17 mouse cellular contexts compared by ENCODE assay signal in the genomic region with DNA sequence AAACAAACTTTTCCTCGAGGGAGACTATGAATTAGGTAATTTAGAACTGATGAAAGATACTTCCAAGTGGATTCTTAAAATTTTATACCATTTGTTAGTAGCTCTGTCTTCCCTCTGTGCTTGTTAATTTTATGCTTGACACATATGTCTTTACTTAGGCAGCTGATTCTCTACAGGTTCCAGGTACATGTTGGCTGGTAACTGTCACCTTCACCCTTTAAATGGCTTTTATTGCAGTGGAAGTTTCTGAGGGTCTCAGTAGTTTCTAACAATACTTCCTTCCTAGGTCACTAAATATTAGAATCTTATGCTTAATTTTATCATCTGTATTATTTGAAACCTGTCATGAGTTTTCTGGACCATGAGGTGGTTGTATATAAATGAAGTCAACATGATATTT.
DNase-seq lines count a peak whose midpoint lies in the region.
"Had no signal": no experiment of that assay in that cellular context is flagged by ENCODE, and none has a peak within 500 bp of the region (broad histone marks: within the 10 kb centered on the region; RNA-seq: fewer than 3 reads in every experiment).

No protein-coding gene starts in this region.

- DNase-seq in forelimb bud, embryonic 11.5 days (ENCODE audit: low read depth, low spot score): peak; percentile 69
- peak; percentile 75 for DNase-seq in hindlimb bud, embryonic 11.5 days (ENCODE audit: extremely low spot score, low read depth, low spot score)
- peak; percentile 6 for DNase-seq in mesoderm, embryonic 11.5 days (ENCODE audit: low read depth, low spot score)
- no peak for DNase-seq in MN1 (ENCODE audit: low spot score)
- no peak for DNase-seq in testis, postnatal 14 days (ENCODE audit: low spot score)
- no peak for DNase-seq in urinary bladder, adult 2 months (ENCODE audit: low spot score)
- DNase-seq: adrenal gland, adult 2 months; adrenal gland, adult 8-10 months; adrenal gland, postnatal 10 days; adrenal gland, postnatal 14 days; adrenal gland, postnatal 25 days; adrenal gland, postnatal 36 days; B cell, adult 2 months; cerebellum, adult 11 months; cerebellum, adult 11-12 months; cerebellum, adult 18-20 months; cerebellum, adult 2 months had no signal

Comparison
In these comparisons a context has a peak if more than half of its experiments do, and no peak if none do; other contexts are left out.
1. DNase-seq: peak in forelimb bud, embryonic 11.5 days (single experiment), hindlimb bud, embryonic 11.5 days (single experiment) and mesoderm, embryonic 11.5 days (single experiment); none in MN1 (single experiment), testis, postnatal 14 days (single experiment) and urinary bladder, adult 2 months (single experiment).